Mouse (Mus musculus) frontal cortex, postnatal 10 days (tissue): ENCODE results near the gene Amn1.

ENCODE experiments used
- DNase-seq, 2 experiments: peaks; one replicate each; pipeline ENCODE4 v3.0.0; 2022; ENCODE audit warnings: low spot score in 2 of 2, mixed read lengths in 1 of 2

Gene Amn1

GRCm38 (mm10) chr6:149116992-149117391 lies 71.5 kb downstream of the Amn1 start:
- no peak for DNase-seq

GRCm38 (mm10) chr6:149108909-149109308 lies 79.6 kb downstream of the Amn1 start:
- no peak for DNase-seq

DNA sequence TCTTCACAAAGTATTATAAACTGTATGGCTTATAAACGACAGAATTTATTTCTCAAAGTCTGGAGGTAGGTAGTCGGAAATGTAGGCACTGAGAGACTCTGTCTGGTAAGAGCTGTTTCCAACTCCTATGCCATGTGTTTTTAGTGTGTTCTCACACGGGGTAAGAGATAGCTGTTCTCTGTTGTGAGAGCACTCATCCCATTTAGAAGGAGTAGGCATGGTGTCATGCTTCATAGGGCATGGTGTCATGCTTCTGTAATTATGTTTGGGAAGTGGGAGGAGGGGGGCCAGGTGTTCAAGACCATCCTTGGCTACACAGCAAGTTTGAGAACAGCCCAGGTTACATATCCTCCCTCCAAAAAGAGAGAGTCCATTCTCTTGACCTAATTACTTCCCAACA lies 80.9 kb downstream of the Amn1 start:
- no peak for DNase-seq
